Mouse (Mus musculus) urinary bladder, postnatal 14 days (tissue): ENCODE results near the gene Tbxas1.

ENCODE experiments used
- DNase-seq: peaks from one replicate; pipeline ENCODE4 v3.0.0; 2021; ENCODE audit warnings: low spot score

The Tbxas1 gene

GRCm38 (mm10) chr6:39117584-39118455 is 242.6 kb downstream of the Tbxas1 start, which contains the start of gene Parp12:
Gene Parp12, minus strand, starts transcription at chr6:39118349.
- DNase-seq, result peak; percentile 85

DNA sequence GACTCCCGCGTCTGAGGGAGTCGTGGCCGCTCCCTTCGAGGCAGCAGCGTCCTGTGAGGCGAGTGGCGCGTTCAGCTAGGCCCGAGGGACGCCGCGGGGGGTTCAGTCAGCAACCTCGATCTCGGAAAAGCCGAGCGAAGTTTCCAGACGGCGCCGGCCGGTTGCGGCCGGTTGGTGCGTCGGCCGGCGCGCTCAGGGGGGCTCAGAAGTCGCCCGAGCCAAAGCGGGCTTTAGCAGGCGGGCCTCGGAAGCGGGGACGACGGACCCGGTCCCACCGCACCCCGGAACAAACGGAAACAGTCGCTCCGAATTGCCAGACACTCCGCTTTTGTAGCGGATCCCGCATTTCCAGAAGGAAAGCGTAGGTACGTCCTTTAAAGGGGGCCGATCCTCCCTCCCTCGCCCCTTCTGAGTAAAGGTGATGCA is 243.3 kb downstream of the Tbxas1 start:
- peak; percentile 25 for DNase-seq

DNA sequence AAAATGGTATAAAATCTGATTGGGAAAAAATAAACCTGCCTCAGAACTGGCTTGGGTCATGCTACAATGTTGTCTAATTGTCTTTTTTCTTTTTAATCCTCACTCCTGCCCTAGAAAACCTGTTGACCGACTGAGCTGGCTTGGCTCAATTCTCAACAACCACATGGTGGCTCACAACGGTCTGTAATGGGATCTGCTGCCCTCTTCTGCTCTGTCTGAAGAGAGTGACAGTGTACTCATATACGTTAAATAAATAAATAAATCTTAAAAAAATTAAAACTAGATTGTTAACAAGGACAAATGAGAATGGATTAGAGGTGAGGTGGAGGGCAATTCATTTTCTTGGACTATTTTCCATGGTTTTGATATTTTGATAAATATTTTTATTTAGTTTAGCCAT is 245.5 kb downstream of the Tbxas1 start:
- DNase-seq, result no peak

GRCm38 (mm10) chr6:39124719-39125118 is 249.5 kb downstream of the Tbxas1 start:
- no peak for DNase-seq

- DNase-seq, result no peak
Observed at GRCm38 (mm10) chr6:39131480-39131879, 256.3 kb downstream of the Tbxas1 start.

GRCm38 (mm10) chr6:39132556-39132955 is 257.4 kb downstream of the Tbxas1 start:
- DNase-seq, result no peak
